Mouse (Mus musculus) thymus, postnatal 36 days (tissue): ENCODE measurements around the gene Tomm20l.

ENCODE experiments used
- DNase-seq, 2 experiments: peaks; one replicate each; pipeline ENCODE4 v3.0.0; 2022; ENCODE audit warnings: mixed read lengths in 2 of 2

The Tomm20l gene

DNA sequence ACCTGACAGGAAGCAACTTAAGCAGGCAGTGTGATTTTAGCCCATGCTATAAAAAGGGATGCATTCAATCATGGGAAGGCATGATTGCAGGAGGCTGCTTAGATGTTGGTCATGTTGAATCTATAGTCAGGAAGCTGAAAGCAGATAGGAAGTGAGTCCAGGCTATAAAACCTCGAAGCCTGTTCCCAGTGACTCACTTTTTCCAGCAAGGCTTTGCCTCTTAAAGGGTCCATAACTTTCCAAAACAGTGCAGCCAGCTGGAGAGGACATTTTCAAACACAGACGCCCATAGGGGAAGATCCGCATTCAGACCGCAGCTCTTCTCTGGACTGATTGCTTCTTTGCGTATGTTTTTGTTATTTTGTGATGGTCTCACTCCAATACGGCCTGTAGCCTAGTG, 43.8 kb downstream of the Tomm20l start:
- no peak for DNase-seq

DNA sequence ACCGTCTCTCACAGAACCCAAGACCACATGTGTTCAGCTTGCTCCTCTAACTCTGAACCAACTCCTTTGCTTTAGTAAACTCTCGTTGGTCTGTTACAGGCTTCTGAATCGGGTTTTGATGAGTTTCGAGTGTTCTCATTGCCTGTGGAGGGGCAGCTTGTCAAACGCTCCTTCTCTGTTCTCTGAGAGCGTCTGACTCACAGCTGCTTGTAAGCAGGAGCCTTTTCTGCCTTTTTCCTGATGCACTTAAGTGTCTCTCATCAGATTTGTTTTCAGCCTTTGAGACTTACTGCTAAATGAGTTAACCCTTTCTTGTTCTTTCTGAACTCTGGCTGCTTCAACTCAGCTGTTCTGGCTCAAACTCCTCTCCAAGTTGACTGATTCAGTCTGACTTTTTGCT, 46.7 kb downstream of the Tomm20l start:
- no peak for DNase-seq

GRCm38 (mm10) chr12:71164410-71164809, 53.2 kb downstream of the Tomm20l start:
- DNase-seq: no peak

GRCm38 (mm10) chr12:71169911-71170310, 58.7 kb downstream of the Tomm20l start:
- no peak for DNase-seq
